Mouse (Mus musculus) testis, adult 2 months (tissue): ENCODE results near the gene Mef2a.

Experiments used
- CTCF ChIP-seq: fragments of 200-500 bp; IDR thresholded peaks from 2 replicates; pipeline ENCODE4 v1.5.1; 2012; ENCODE audit warnings: low read depth, mild to moderate bottlenecking, inconsistent platforms, low read length, moderate library complexity; ENCODE audit not compliant: control insufficient read depth, insufficient read depth, insufficient replicate concordance
- POLR2A ChIP-seq: fragments of 200-500 bp; IDR thresholded peaks from 2 replicates; pipeline ENCODE4 v1.6.1; 2012; ENCODE audit warnings: low read depth, mild to moderate bottlenecking, inconsistent platforms, low read length, moderate library complexity; ENCODE audit not compliant: control insufficient read depth

GRCm38 (mm10) chr7:67222220-67222862, 150.3 kb downstream of the Mef2a start, which contains the start of gene Lysmd4:
- TF ChIP-seq CTCF (no peak), POLR2A (peak; percentile 86)
